Mouse (Mus musculus): ENCODE measurements around the gene Dvl2.

GRCm38 (mm10) chr11:69992396-69992795, 8.0 kb upstream of the Dvl2 start:
- TF ChIP-seq CTCF (IDR thresholded peaks at IDR 0.05; ENCODE audit: low read depth) (no peak), EP300 (optimal IDR thresholded peaks at IDR 0.05) (no peak)

All from stomach, postnatal 0 days (tissue).